Comparison of ENCODE assay signal across 7 mouse cellular contexts in the genomic region with DNA sequence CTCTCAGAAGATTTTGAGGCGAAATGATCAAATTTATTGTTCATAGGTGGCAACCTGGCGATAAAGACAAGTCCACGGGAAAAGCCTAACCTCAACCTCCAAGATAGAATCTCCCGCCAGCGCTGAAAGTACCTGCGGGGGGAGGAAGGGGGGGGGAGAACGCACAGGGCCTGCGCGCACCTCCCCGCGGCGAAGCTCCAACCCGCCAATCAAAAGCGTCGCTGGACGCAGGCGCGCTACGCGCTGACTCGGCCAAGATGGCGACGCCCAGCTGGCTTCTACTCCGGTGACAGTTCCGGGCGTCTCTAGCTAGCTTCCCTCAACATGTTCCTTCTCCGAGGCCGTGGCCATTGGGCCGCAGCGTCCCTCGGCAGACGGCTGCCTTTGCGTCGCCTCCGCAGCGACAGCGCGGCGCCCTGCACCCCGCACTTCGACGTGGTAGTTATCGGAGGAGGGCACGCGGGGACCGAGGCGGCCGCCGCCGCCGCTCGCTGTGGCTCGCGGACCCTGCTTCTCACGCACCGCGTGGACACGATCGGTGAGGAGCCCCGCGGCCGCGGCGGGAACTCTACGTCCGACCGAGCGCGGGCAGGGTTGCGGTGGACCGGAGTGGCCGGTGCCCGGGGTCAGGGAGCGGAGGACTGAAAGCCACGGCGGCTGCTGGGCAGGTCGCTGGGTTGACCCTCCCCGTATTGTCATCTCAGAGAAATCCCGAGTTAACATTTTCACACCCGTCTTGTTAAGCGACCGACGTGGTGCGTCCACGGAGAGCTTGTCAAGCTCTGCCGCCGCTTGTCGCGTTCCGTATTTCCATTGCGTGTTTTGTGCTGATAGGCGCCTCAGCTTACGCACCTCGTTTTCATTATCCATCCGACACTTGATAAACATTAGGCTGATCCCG. TPM values are rescaled to one million over a fixed set of nuclear protein-coding genes. Genes with fewer than 3 reads are reported as not detected.
DNase-seq lines count a peak whose midpoint lies in the region; ATAC-seq lines count a peak whose summit lies in the region.

A gene (plus strand): TSS at position 236 of the 901 bp plus-strand sequence.
A gene (minus strand): TSS at position 814 of the 901 bp plus-strand sequence.

- H3K9ac ChIP-seq in midbrain, embryonic 13.5 days (replicated peaks): peak within 1 kb of the TSS; percentile 90

- peak within 1 kb of the TSS; percentile 71 for H3K4me2 ChIP-seq in midbrain, embryonic 13.5 days (replicated peaks)

- peak; percentile 81 for DNase-seq in adrenal gland, adult 8-10 months
- DNase-seq in embryo, embryonic 9.5 days (ENCODE audit: extremely low spot score): peak; percentile 92
- peak; percentile 79 for DNase-seq in kidney, adult 11 months
- peak; percentile 96 for DNase-seq in limb, embryonic 10.5 days (ENCODE audit: low spot score)
- DNase-seq in spleen, adult 12 weeks (ENCODE audit: low spot score): peak; percentile 84

- WGBS in limb, embryonic 10.5 days: under 1% methylated on average over 96 of the region's 96 CpGs
- under 1% methylated on average over 95 of the region's 96 CpGs for WGBS in midbrain, embryonic 13.5 days

- H3K9me3 ChIP-seq in limb, embryonic 10.5 days (replicated peaks): no peaks in the 10 kb centered on the region
- no peaks in the 10 kb centered on the region for H3K9me3 ChIP-seq in midbrain, embryonic 13.5 days

- H3K4me3 ChIP-seq in limb, embryonic 10.5 days: peak within 1 kb of the TSS; percentile 100
- peak within 1 kb of the TSS; percentile 98 for H3K4me3 ChIP-seq in midbrain, embryonic 13.5 days (replicated peaks)

- H3K27ac ChIP-seq in limb, embryonic 10.5 days: peak within 1 kb of the TSS; percentile 93
- peak within 1 kb of the TSS; percentile 94 for H3K27ac ChIP-seq in midbrain, embryonic 13.5 days

- H3K36me3 ChIP-seq in limb, embryonic 10.5 days: peaks cover 33% of the 10 kb centered on the region
- peaks cover 22% of the 10 kb centered on the region for H3K36me3 ChIP-seq in midbrain, embryonic 13.5 days

- peak; percentile 65 for ATAC-seq in granulocyte monocyte progenitor cell, adult 5-6 weeks (replicated peaks; ENCODE audit: poor library complexity, severe bottlenecking)
- peak; percentile 94 for ATAC-seq in midbrain, embryonic 13.5 days

- peaks cover 41% of the 10 kb centered on the region for H3K27me3 ChIP-seq in limb, embryonic 10.5 days (ENCODE audit: low read depth, poor library complexity, severe bottlenecking)
- H3K27me3 ChIP-seq in midbrain, embryonic 13.5 days: peaks cover 34% of the 10 kb centered on the region

- H3K4me1 ChIP-seq in limb, embryonic 10.5 days: peaks cover 13% of the 10 kb centered on the region
- H3K4me1 ChIP-seq in midbrain, embryonic 13.5 days (replicated peaks): peaks cover 15% of the 10 kb centered on the region

RNA-seq across cellular contexts. Expression of the first gene that starts in this region (rescaled TPM):
- total RNA-seq in adrenal gland, adult 8-10 months (2022): 10 to 100 TPM; 27.4 to 33.7 (median 30.5) TPM
- total RNA-seq in granulocyte monocyte progenitor cell, adult 5-6 weeks (2014; fragmentation: Nextera tagmentation): 27.8 and 43.2 TPM in 2 replicates
- total RNA-seq in granulocyte monocyte progenitor cell, adult 5-6 weeks (2017): 30.2 and 31.5 TPM in 2 replicates
- polyA plus RNA-seq in limb, embryonic 10.5 days (2016; fragmentation: Nextera tagmentation; extraction: Ambion mirVana): 23.8 and 25.9 TPM in 2 replicates
- 25.4 and 26.3 TPM in 2 replicates for polyA plus RNA-seq in midbrain, embryonic 13.5 days (2015; fragmentation: Nextera tagmentation; extraction: Ambion mirVana)

RNA-seq across cellular contexts. Expression of the second gene that starts in this region (rescaled TPM):
- under 1 TPM in 1 of 4 experiments, not detected in 3; 0.32 TPM for total RNA-seq in adrenal gland, adult 8-10 months (2022)
- total RNA-seq in granulocyte monocyte progenitor cell, adult 5-6 weeks (2014; fragmentation: Nextera tagmentation): not detected in 2 replicates
- 0.46 TPM in 1 of 2 replicates, not detected in the other for total RNA-seq in granulocyte monocyte progenitor cell, adult 5-6 weeks (2017)
- 0.73 and 1.2 TPM in 2 replicates for polyA plus RNA-seq in limb, embryonic 10.5 days (2016; fragmentation: Nextera tagmentation; extraction: Ambion mirVana)
- polyA plus RNA-seq in midbrain, embryonic 13.5 days (2015; fragmentation: Nextera tagmentation; extraction: Ambion mirVana): 0.58 and 1.0 TPM in 2 replicates

Comparison
In these comparisons a context has a peak if more than half of its experiments do, and no peak if none do; other contexts are left out.
1. Peak in every context shown above with its lines: DNase-seq, ATAC-seq, H3K4me3 ChIP-seq and H3K27ac ChIP-seq.